Mouse (Mus musculus) heart, adult 10 weeks (tissue): ENCODE results near the gene Lcorl. TPM values are rescaled to one million over a fixed set of nuclear protein-coding genes. Genes with fewer than 3 reads are reported as not detected.

Experiments
- polyA plus RNA-seq: library from polyadenylated mRNA; stranded (reverse); fragments of 350-450 nt; fragmentation: Illumina TruSeq; extraction: RNeasy Lipid Tissue Mini Kit (QIAGEN cat#74804); gene quantifications from one replicate; pipeline ENCODE4 v1.2.3, GENCODE M21; 2014; ENCODE audit warnings: low read depth, low replicate concordance

Lcorl gene
- polyA plus RNA-seq, result 3.1 TPM

DNA sequence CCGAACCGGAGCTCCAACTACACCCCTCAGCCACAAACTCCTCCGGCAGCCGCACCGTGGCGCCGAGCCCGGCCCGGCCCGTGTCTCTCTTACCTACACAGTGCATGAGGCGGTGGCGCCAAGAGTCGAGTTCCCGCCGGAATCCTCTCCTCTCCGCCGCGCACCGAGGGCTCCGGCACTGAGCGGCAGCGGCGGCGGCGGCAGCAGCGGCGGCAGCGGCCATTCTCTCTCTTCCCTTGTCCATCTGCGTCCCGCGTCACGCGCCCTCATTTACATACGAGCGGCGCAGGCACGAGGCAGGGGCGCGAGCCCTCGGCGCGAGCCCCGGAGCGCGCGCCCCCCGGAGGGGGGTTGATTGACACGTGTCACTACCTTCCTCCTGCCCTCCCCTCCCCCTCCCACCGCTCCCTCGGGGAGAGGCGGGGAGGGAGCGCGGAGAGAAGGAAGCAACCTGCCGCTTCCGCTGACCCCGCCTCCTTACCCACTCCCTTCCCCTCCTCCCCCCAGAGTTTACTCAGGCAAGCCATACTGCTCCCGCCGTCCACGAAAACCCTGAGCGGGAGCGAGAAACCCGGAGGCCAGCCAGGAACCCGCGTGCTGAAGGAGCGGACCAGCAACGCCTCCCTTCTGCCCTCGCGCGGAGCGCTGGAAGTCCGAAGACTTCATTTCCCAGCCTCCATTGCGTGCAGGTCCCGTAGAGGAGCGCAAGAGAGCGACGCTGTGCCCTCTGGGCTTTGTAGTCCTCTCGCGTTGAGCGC lies at the start of gene Lcorl:
TSS of gene Lcorl (minus strand) at position 362 of the 758 bp plus-strand sequence.

DNA sequence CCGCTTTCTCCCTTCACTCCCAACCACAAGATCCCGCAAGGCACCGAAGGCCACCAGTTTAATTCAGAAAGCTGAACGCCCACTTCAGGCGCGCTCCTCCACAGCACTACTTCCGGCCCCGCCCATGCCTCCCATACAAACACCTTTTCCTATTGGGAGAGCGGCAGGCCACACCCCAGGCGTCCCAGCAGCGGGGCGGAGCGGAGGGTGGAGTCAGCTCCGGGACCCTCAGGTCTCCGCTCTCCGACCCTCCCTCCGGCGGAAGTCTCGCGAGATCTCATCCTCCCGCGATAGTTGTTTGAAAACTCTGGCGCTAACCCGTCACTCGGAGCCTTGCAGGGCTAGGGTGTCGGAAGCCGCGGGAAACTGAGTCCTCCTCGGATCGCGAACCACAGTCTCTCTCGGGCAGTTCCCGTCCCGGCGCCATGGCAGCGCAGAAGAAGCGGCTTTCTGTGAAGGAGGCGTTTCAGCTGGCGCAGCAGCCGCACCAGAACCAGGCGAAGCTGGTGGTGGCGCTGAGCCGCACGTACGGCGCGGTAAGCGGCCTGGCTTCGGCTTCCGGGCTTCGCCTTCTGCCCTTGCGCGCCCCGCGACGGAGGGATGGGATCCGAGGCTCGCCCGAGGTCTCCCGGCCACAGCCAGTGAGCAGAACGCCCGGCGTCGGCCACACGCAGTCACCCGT lies 187.7 kb downstream of the Lcorl start, which contains the start of gene Ncapg:
TSS of gene Ncapg (plus strand) at position 322 of the 682 bp plus-strand sequence.

Other genes starting within 250 kb of the Lcorl start
- not detected for gene Fam184b, start 218.0 kb downstream of the Lcorl start, polyA plus RNA-seq
- gene Ncapg, start 187.7 kb downstream of the Lcorl start, polyA plus RNA-seq, result not detected